Mouse (Mus musculus) brain, adult 2 months (tissue): Measurements from ENCODE around the gene Camk2n1.
A peak's percentile ranks its signal among the peaks of the same experiment; 100 is the strongest.

ENCODE experiments used
- DNase-seq: peaks from one replicate; pipeline ENCODE4 v3.0.0; 2011; ENCODE audit warnings: low read depth, low spot score

The Camk2n1 gene

DNA sequence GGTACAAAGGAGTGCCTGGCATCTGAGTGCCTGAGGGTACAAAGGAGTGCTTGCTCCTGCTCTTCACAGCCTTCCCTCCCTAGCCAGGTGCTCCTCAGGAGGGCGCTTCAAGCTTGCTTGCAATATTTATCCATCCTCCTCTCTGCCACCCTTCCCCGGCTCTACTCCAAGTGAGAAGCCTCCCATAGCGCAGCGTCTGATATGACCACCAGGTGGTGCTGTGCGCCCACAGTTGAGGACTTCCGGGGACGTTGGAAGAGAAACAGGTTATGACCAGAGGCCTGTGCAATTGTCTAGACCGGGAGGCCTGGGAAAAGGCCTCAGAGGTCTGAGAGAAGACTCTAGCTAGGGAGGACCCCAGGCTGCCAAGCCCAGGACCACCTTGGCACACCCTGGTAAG lies 6.7 kb upstream of the Camk2n1 start:
- DNase-seq: peak; percentile 97

GRCm38 (mm10) chr4:138447827-138448602 lies 6.1 kb upstream of the Camk2n1 start:
- DNase-seq: peak; percentile 81

GRCm38 (mm10) chr4:138448872-138449615 lies 5.1 kb upstream of the Camk2n1 start:
- peak; percentile 33 for DNase-seq

GRCm38 (mm10) chr4:138449636-138450314 lies 4.3 kb upstream of the Camk2n1 start:
- DNase-seq: no peak

DNA sequence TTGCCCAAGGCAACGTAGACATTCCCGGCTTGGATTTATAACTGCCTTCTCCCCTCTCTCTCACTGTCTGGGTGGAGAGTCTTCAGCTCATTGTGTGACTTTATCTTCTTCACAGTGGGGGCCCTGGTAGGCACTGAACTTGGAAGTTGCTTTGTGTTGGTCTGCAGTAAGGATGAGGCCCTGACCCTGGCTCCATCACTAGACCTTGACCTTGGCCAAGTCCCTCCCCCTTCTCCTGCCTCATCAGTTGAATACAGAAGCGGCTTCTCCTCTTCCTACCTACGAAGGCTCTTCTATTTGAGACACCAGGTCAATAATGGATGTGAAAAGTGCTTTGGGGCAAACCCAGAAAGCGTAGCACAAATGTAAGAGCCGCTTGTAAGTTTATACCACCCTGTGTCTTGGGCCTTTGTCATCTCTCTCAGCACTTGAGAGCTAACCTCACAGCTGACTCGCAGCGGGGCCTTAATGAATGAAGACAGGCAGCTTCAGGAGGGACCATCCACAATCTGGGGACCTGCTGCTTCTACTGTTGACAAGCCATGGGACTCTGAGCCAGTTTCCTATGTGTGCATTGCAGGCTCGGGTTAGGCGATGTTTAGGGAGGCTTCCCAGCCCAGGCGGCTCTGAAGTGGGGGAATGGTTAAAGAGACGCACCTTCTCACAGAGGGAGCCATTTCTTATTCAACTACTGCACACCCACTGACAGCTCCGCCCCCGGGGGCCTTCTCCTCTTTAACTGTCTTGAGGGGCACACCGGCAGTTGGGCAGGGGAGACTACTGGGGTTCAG lies 1.6 kb upstream of the Camk2n1 start:
- peak; percentile 34 for DNase-seq

DNA sequence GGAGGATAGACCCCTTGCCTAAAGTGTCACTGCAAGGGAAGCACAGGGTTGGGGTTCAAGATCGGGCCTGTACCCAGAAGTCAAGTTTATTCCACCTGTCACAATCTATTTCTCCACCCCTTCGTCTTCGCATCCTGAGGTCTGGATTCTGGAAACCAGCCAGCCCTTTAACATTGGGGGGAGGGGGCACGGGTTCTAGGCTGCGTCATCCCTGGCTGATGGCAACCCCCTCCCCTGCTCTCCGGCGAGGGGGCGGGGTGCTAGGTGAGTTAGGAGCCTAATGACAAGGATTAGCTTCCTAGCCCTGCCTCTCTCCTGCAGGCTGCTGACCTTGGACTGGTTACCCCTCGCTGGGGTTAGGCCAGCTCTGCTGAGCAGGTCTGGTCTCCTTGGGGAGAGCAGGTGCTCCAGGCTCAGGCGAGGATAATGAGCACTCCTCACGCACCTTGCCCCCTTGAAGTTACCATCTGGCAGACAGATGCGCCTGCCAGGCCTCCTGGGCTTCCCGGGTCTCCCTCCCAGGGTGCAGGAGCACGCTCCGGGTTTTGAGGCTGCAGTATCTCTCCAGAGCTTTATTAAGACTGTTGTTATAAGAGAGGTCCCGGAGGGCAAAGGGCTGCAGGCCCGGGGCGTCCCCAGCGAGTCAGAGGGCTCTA lies 889 bp upstream of the Camk2n1 start:
- DNase-seq: peak; percentile 63

- DNase-seq: peak; percentile 88
These were observed 542 bp downstream of the Camk2n1 start for GRCm38 (mm10) chr4:138454571-138455140.

GRCm38 (mm10) chr4:138455141-138455955 lies 1.2 kb downstream of the Camk2n1 start:
- DNase-seq: peak; percentile 38

DNA sequence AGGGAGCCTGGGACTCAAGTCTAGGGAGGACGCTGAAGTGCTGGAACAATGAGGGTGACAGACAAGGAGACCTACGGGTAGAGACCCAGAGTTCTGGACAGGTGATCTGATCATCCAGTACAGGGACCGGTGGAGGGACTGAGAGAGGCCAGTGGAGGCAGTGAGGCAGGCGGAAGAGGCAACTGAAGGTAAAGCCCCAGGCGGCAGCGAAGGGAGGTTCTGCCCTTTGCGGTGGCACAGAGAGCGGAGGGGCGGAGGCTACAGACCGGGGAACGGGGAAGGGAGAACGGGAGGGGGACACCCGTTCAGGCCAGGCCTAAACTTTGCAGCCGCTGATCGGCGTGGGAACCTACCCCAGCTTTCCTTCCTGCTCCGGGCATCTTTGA lies 1.8 kb downstream of the Camk2n1 start:
- peak; percentile 37 for DNase-seq

GRCm38 (mm10) chr4:138456536-138456935 lies 2.4 kb downstream of the Camk2n1 start:
- DNase-seq: peak; percentile 52

DNA sequence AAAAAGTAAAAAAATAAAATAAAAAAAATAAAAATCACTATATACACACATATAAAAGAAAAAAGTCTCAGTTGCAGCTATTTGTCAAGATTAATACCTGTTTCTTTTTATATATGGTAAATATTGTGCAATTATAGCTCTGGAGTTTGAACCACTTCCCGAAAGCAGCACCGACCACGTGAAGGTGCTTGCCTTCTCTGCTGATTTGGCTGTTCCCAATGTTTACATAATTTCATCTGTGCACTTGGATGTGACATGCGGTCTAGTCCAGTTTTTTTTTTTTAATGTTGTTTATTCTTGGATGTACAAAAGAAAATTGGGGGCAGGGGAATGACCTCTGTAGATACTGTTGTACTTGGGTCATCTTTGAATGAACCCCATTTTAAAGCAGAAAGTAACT lies 3.0 kb downstream of the Camk2n1 start:
- DNase-seq: peak; percentile 45

DNA sequence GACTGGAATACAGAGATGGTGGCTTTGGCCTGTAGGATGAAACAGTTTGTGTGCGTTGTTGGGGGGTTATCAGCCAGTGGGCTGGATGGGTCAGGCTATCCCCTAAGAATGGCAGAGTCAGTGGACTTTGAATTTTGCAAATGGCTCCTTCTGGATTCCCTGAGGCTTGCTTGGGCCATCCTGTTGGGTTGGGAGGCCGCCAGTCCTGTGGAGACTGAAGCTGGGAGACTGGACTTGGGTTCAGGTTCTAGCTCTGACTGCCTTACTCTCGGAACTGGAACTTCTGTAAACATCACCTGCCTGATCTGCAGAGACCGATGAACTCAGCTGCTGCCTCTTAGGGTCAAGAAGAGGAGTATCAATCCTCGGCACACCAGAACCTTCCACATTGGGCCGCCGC lies 4.1 kb downstream of the Camk2n1 start:
- DNase-seq: no peak

DNA sequence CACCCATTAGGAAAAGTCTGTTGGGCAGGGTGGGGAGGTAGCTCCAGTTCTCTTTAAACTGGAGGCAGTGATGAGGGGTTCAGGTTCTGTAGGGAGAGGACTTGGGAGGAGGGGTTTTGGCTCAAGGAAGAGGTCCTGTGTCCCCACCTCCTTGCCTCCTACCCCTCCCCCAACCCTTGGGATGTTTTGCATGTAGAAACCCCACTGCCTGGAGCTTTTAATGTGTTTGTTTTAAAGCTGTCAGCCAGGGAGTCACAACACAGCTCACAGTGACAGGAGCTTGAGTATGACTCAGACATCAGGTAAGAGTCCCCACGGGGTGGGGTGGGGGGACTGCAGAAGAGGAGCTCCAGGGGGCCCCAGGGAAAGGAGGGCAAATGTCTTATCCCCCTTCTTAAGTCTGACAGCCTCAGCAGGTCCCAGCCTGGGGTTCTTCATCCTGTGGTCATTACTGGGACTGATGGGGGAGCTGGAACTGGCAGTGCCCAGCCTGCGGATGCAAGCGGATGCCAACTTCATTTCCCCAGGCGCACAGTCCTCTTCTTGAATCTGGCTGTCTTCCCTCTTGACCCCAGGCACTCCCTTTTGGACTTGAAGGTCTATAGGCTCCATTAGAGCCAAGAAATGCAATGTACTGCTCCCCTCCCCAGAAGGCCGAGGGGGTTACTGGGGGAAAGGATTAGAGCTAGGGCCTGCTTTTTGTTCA lies 4.8 kb downstream of the Camk2n1 start:
- peak; percentile 36 for DNase-seq

DNA sequence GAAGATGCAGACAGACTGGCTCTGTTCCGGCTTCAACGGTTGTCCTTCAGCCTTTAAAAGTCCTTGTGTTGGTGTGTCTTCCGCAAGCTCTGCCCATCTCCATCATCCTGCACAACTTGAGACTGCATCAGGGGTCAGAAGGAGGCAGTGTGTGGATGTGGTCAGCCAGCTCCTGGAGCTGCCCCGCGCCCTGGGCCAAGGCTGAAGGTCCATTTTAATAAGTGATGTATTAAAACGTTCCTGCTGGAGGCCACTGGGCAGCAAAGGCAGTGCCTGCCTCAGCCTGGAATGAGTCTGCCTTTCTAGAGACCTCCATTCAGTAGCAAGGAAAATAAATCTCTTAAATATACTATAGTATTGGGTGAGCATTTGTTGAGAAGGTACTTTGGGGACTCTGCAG lies 5.7 kb downstream of the Camk2n1 start:
- DNase-seq: no peak

GRCm38 (mm10) chr4:138460910-138461309 lies 6.8 kb downstream of the Camk2n1 start:
- DNase-seq: no peak

DNA sequence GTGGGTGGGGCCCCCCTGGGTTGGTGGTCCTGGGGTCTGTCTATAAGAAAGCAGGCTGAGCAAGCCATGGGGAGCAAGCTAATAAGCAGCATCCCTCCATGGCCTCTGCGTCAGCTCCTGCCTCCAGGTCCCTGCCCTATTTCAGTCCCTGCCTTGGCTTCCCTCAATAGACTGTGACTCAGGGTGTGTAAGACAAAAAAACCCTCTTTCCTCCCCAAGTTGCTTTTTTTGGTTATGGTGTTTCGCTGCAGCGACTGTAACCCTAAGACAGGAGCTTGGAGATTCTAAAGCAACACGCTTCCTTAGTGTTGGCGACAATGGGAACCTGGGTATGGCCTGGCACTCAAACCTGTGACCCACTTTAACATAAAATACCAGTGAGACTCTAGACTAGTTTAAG lies 7.4 kb downstream of the Camk2n1 start:
- DNase-seq: peak; percentile 68

GRCm38 (mm10) chr4:138462971-138463831 lies 9.1 kb downstream of the Camk2n1 start:
- peak; percentile 91 for DNase-seq

DNA sequence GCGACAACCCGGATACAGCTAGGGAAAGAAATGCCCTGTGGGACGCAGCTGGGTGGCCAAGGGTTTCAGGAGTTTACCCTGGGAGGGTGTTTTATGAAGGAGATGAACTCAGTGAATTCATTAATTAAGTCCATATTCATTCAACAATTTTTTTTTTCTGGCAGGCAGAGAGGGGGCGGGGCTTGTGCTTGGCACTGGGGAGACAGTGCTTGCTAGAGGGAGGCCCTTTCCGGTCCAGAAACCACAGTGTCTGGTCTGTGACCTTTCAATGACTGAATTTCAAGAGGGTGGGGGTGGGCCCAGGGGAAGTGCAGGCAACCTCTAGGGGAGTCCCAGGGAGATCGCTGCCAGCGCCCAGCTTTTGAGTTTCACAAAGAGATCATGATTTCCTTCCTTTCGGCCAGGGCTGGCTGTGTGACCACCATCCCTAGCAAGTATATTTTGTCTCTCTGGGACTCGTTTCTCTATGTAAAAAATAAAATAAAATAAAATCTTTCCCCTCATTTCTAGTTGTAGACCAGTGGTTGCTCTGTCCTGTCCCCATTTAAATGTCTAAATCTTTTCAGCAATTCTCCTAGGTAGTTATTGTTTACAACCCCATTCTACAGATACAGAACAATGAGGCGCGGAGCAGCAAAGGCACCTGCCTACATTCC lies 9.8 kb downstream of the Camk2n1 start:
- peak; percentile 80 for DNase-seq
